Mouse (Mus musculus): ENCODE measurements around the gene Wbp2nl. TPM values are rescaled to one million over a fixed set of nuclear protein-coding genes. Genes with fewer than 3 reads are reported as not detected.

Wbp2nl gene
- polyA plus RNA-seq, 1 experiment from 2014 or later = 0.40 TPM

- WGBS (ENCODE audit: insufficient replicate concordance) = 70% methylated on average over 2 of the region's 2 CpGs
- H3K4me3 ChIP-seq (ENCODE audit: low read depth, low read length) = no peak overlapping the region
- no peaks in the 10 kb centered on the region for H3K9me3 ChIP-seq (replicated peaks; ENCODE audit: control insufficient read depth, low read length)
- no peak overlapping the region for H3K9ac ChIP-seq (ENCODE audit: low read depth, low read length)
- H3K27ac ChIP-seq (ENCODE audit: low read depth, low read length) = no peak overlapping the region
- peaks cover 3% of the 10 kb centered on the region; the same call in 1 of the 2 replicates for H3K36me3 ChIP-seq (ENCODE audit: control insufficient read depth, insufficient read depth, low read length)
- H3K4me1 ChIP-seq (ENCODE audit: control insufficient read depth, insufficient read depth, low read length) = no peaks in the 10 kb centered on the region
- H3K4me2 ChIP-seq = no peak overlapping the region
- ATAC-seq (replicated peaks; ENCODE audit: insufficient number of reproducible peaks, low FRiP score, low TSS enrichment) = no peak
- no peaks in the 10 kb centered on the region for H3K27me3 ChIP-seq (ENCODE audit: control insufficient read depth, insufficient read depth, low read length)
Observed at GRCm38 (mm10) chr15:82325382-82325781, 26.6 kb downstream of the Wbp2nl start.

- Histone ChIP-seq H3K4me1 (ENCODE audit: control insufficient read depth, insufficient read depth, low read length) (peaks cover 19% of the 10 kb centered on the region), H3K27ac (ENCODE audit: low read depth, low read length) (no peak overlapping the region), H3K27me3 (ENCODE audit: control insufficient read depth, insufficient read depth, low read length) (no peaks in the 10 kb centered on the region), H3K9ac (ENCODE audit: low read depth, low read length) (no peak overlapping the region), H3K36me3 (ENCODE audit: control insufficient read depth, insufficient read depth, low read length) (peaks cover 8% of the 10 kb centered on the region), H3K4me2 (no peak overlapping the region), H3K4me3 (ENCODE audit: low read depth, low read length) (no peak overlapping the region), H3K9me3 (replicated peaks; ENCODE audit: control insufficient read depth, low read length) (no peaks in the 10 kb centered on the region)
- 91% methylated on average over 4 of the region's 4 CpGs for WGBS (ENCODE audit: insufficient replicate concordance)
- no peak for ATAC-seq (replicated peaks; ENCODE audit: insufficient number of reproducible peaks, low FRiP score, low TSS enrichment)
Observed at GRCm38 (mm10) chr15:82335194-82335593, 36.4 kb downstream of the Wbp2nl start.

GRCm38 (mm10) chr15:82336629-82337028 is 37.9 kb downstream of the Wbp2nl start:
- Histone ChIP-seq H3K4me2 (no peak overlapping the region), H3K27me3 (ENCODE audit: control insufficient read depth, insufficient read depth, low read length) (no peaks in the 10 kb centered on the region), H3K9me3 (replicated peaks; ENCODE audit: control insufficient read depth, low read length) (no peaks in the 10 kb centered on the region), H3K4me1 (ENCODE audit: control insufficient read depth, insufficient read depth, low read length) (peaks cover 27% of the 10 kb centered on the region), H3K27ac (ENCODE audit: low read depth, low read length) (no peak overlapping the region), H3K36me3 (ENCODE audit: control insufficient read depth, insufficient read depth, low read length) (peaks cover 8% of the 10 kb centered on the region), H3K4me3 (ENCODE audit: low read depth, low read length) (no peak overlapping the region), H3K9ac (ENCODE audit: low read depth, low read length) (no peak overlapping the region)
- 86% methylated on average over 12 of the region's 12 CpGs for WGBS (ENCODE audit: insufficient replicate concordance)
- ATAC-seq (replicated peaks; ENCODE audit: insufficient number of reproducible peaks, low FRiP score, low TSS enrichment) = no peak

GRCm38 (mm10) chr15:82337875-82338274 is 39.1 kb downstream of the Wbp2nl start:
- 35% methylated on average over 4 of the region's 4 CpGs for WGBS (ENCODE audit: insufficient replicate concordance)
- H3K9ac ChIP-seq (ENCODE audit: low read depth, low read length) = peak overlapping the region; percentile 74
- H3K4me3 ChIP-seq (ENCODE audit: low read depth, low read length) = peak overlapping the region; percentile 63
- H3K36me3 ChIP-seq (ENCODE audit: control insufficient read depth, insufficient read depth, low read length) = peaks cover 8% of the 10 kb centered on the region
- peak overlapping the region; percentile 83 for H3K4me2 ChIP-seq
- no peak overlapping the region for H3K27ac ChIP-seq (ENCODE audit: low read depth, low read length)
- H3K9me3 ChIP-seq (replicated peaks; ENCODE audit: control insufficient read depth, low read length) = no peaks in the 10 kb centered on the region
- peaks cover 34% of the 10 kb centered on the region for H3K4me1 ChIP-seq (ENCODE audit: control insufficient read depth, insufficient read depth, low read length)
- H3K27me3 ChIP-seq (ENCODE audit: control insufficient read depth, insufficient read depth, low read length) = no peaks in the 10 kb centered on the region
- no peak for ATAC-seq (replicated peaks; ENCODE audit: insufficient number of reproducible peaks, low FRiP score, low TSS enrichment)

GRCm38 (mm10) chr15:82338593-82339112 is 39.9 kb downstream of the Wbp2nl start, which contains the start of the genes Naga, Pheta2 and Smdt1:
Gene Naga, minus strand, starts transcription at chr15:82338925.
Gene Pheta2, plus strand, starts transcription at chr15:82338942.
Gene Smdt1, plus strand, starts transcription at chr15:82338959.
- H3K4me1 ChIP-seq (ENCODE audit: control insufficient read depth, insufficient read depth, low read length) = peaks cover 34% of the 10 kb centered on the region
- H3K9ac ChIP-seq (ENCODE audit: low read depth, low read length) = peak within 1 kb of the TSS; percentile 74
- H3K4me3 ChIP-seq (ENCODE audit: low read depth, low read length) = peak within 1 kb of the TSS; percentile 63
- no peaks in the 10 kb centered on the region for H3K9me3 ChIP-seq (replicated peaks; ENCODE audit: control insufficient read depth, low read length)
- WGBS (ENCODE audit: insufficient replicate concordance) = under 1% methylated on average over 41 of the region's 41 CpGs
- H3K36me3 ChIP-seq (ENCODE audit: control insufficient read depth, insufficient read depth, low read length) = peaks cover 8% of the 10 kb centered on the region
- no peaks in the 10 kb centered on the region for H3K27me3 ChIP-seq (ENCODE audit: control insufficient read depth, insufficient read depth, low read length)
- ATAC-seq (replicated peaks; ENCODE audit: insufficient number of reproducible peaks, low FRiP score, low TSS enrichment) = peak; percentile 82
- H3K27ac ChIP-seq (ENCODE audit: low read depth, low read length) = peak within 1 kb of the TSS; percentile 94
- H3K4me2 ChIP-seq = peak within 1 kb of the TSS; percentile 83

- Histone ChIP-seq H3K27ac (ENCODE audit: low read depth, low read length) (peak overlapping the region; percentile 94), H3K36me3 (ENCODE audit: control insufficient read depth, insufficient read depth, low read length) (peaks cover 6% of the 10 kb centered on the region), H3K27me3 (ENCODE audit: control insufficient read depth, insufficient read depth, low read length) (no peaks in the 10 kb centered on the region), H3K4me3 (ENCODE audit: low read depth, low read length) (peak overlapping the region; percentile 63), H3K4me2 (peak overlapping the region; percentile 83), H3K9ac (ENCODE audit: low read depth, low read length) (peak overlapping the region; percentile 74; the same call in 1 of the 2 replicates), H3K9me3 (replicated peaks; ENCODE audit: control insufficient read depth, low read length) (no peaks in the 10 kb centered on the region), H3K4me1 (ENCODE audit: control insufficient read depth, insufficient read depth, low read length) (peaks cover 34% of the 10 kb centered on the region)
- ATAC-seq (replicated peaks; ENCODE audit: insufficient number of reproducible peaks, low FRiP score, low TSS enrichment) = no peak
- WGBS (ENCODE audit: insufficient replicate concordance) = 57% methylated on average over 10 of the region's 10 CpGs
Observed at GRCm38 (mm10) chr15:82339150-82339549, 40.4 kb downstream of the Wbp2nl start.

- peak overlapping the region; percentile 94 for H3K27ac ChIP-seq (ENCODE audit: low read depth, low read length)
- WGBS (ENCODE audit: insufficient replicate concordance) = 63% methylated on average over 8 of the region's 8 CpGs
- H3K4me2 ChIP-seq = peak overlapping the region; percentile 89; the same call in 1 of the 2 replicates
- H3K27me3 ChIP-seq (ENCODE audit: control insufficient read depth, insufficient read depth, low read length) = no peaks in the 10 kb centered on the region
- no peak for ATAC-seq (replicated peaks; ENCODE audit: insufficient number of reproducible peaks, low FRiP score, low TSS enrichment)
- peaks cover 6% of the 10 kb centered on the region; the same call in 1 of the 2 replicates for H3K36me3 ChIP-seq (ENCODE audit: control insufficient read depth, insufficient read depth, low read length)
- peak overlapping the region; percentile 48; the same call in 1 of the 2 replicates for H3K9ac ChIP-seq (ENCODE audit: low read depth, low read length)
- no peaks in the 10 kb centered on the region for H3K9me3 ChIP-seq (replicated peaks; ENCODE audit: control insufficient read depth, low read length)
- H3K4me3 ChIP-seq (ENCODE audit: low read depth, low read length) = no peak overlapping the region
- H3K4me1 ChIP-seq (ENCODE audit: control insufficient read depth, insufficient read depth, low read length) = peaks cover 34% of the 10 kb centered on the region
Observed at GRCm38 (mm10) chr15:82339634-82340254, 41.0 kb downstream of the Wbp2nl start.

GRCm38 (mm10) chr15:82340414-82341035 is 41.8 kb downstream of the Wbp2nl start:
- Histone ChIP-seq H3K9me3 (replicated peaks; ENCODE audit: control insufficient read depth, low read length) (no peaks in the 10 kb centered on the region), H3K27ac (ENCODE audit: low read depth, low read length) (peak overlapping the region; percentile 94), H3K4me1 (ENCODE audit: control insufficient read depth, insufficient read depth, low read length) (peaks cover 34% of the 10 kb centered on the region), H3K36me3 (ENCODE audit: control insufficient read depth, insufficient read depth, low read length) (peaks cover 6% of the 10 kb centered on the region; the same call in 1 of the 2 replicates), H3K9ac (ENCODE audit: low read depth, low read length) (peak overlapping the region; percentile 84), H3K4me3 (ENCODE audit: low read depth, low read length) (peak overlapping the region; percentile 51), H3K4me2 (peak overlapping the region; percentile 89), H3K27me3 (ENCODE audit: control insufficient read depth, insufficient read depth, low read length) (no peaks in the 10 kb centered on the region)
- WGBS (ENCODE audit: insufficient replicate concordance) = 26% methylated on average over 21 of the region's 21 CpGs
- ATAC-seq (replicated peaks; ENCODE audit: insufficient number of reproducible peaks, low FRiP score, low TSS enrichment) = no peak

All from heart, embryonic 11.5 days (tissue).